Mouse (Mus musculus) forebrain, embryonic 14.5 days (tissue): ENCODE results near the gene Nudt4. TPM values are rescaled to one million over a fixed set of nuclear protein-coding genes. Genes with fewer than 3 reads are reported as not detected.

ENCODE experiments used
- ATAC-seq: fragments of 200-750 bp; cut with Nextera tagmentation; 2 replicates; pipeline ENCODE4 v1.8.0; 2017; ENCODE audit warnings: mild to moderate bottlenecking, moderate library complexity
- DNase-seq: peaks from one replicate; pipeline ENCODE4 v3.0.0-alpha.2; 2015; ENCODE audit warnings: low spot score
- H3K27ac ChIP-seq: fragments of 300-500 bp; sonication (generic); 2 replicates; pipeline ENCODE4 v1.5.1; 2014; ENCODE audit warnings: low read depth, mild to moderate bottlenecking, control low read depth, low read length, moderate library complexity
- H3K27me3 ChIP-seq: fragments of 300-500 bp; sonication (generic); replicated peaks from 2 replicates; pipeline ENCODE4 v1.6.1; 2014; ENCODE audit warnings: low read length, control low read depth, mixed read lengths; ENCODE audit not compliant: control insufficient read depth, insufficient read depth
- H3K36me3 ChIP-seq: fragments of 300-500 bp; sonication (generic); 2 replicates; pipeline ENCODE4 v1.6.1; 2014; ENCODE audit warnings: low read length, control low read depth; ENCODE audit not compliant: control insufficient read depth, insufficient read depth
- H3K4me1 ChIP-seq: fragments of 300-500 bp; sonication (generic); 2 replicates; pipeline ENCODE4 v1.6.1; 2014; ENCODE audit warnings: antibody characterized with exemption, low read length, control low read depth; ENCODE audit not compliant: control insufficient read depth, insufficient read depth
- H3K4me2 ChIP-seq: fragments of 300-500 bp; sonication (generic); 2 replicates; pipeline ENCODE4 v1.6.1; 2014; ENCODE audit warnings: mild to moderate bottlenecking, control low read depth, low read length
- H3K4me3 ChIP-seq: fragments of 300-500 bp; sonication (generic); 2 replicates; pipeline ENCODE4 v1.5.1; 2014; ENCODE audit warnings: low read depth, low read length, control low read depth
- H3K9ac ChIP-seq: fragments of 300-500 bp; sonication (generic); 2 replicates; pipeline ENCODE4 v1.6.1; 2014; ENCODE audit warnings: mild to moderate bottlenecking, low read length, control low read depth, moderate library complexity
- H3K9me3 ChIP-seq: fragments of 300-500 bp; sonication (generic); replicated peaks from 2 replicates; pipeline ENCODE4 v1.6.1; 2016; ENCODE audit warnings: low read length, control low read depth, mixed read lengths; ENCODE audit not compliant: control insufficient read depth
- WGBS: fragments of 180-500 bp; shearing (Covaris S2); extraction: QIAGEN DNeasy Blood & Tissue Kit; methylation state at CpG from one replicate; pipeline ENCODE4 v1.1.7; 2014; 5-methylcytosine and 5-hydroxymethylcytosine counted together
- polyA plus RNA-seq: library from polyadenylated mRNA; unstranded; fragments of >200 nt; fragmentation: Nextera tagmentation; extraction: Ambion mirVana; gene quantifications from 2 replicates; pipeline ENCODE4 v1.2.1, GENCODE M21; 2014

Nudt4 gene
- polyA plus RNA-seq, 1 experiment from 2014 or later: 85.0 TPM

DNA sequence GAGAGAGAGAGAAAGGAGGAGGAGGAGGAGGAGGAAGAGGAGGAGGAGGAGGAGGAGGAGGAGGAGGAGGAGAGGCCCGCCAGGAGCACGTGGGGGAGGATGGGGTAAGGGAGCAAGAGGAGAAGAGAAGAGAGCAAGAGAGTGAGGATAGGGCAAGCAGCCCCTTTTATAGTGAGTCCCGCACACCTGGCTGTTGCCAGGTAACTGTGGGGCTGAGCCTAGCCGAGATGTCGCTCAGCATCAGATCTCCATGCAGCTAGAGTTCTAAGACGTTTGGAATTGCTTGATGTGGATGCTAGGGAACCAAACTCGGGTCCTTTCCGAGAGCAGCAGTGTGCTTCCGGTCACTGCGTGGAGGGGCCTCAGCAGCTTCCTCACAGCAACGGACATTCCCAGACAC lies 30.5 kb upstream of the Nudt4 start:
- no peaks in the 10 kb centered on the region for H3K36me3 ChIP-seq
- H3K27me3 ChIP-seq: no peaks in the 10 kb centered on the region
- no peak overlapping the region for H3K4me2 ChIP-seq
- no peaks in the 10 kb centered on the region for H3K9me3 ChIP-seq
- no peak overlapping the region for H3K27ac ChIP-seq
- no peak for ATAC-seq
- DNase-seq: no peak
- no peak overlapping the region for H3K4me3 ChIP-seq
- H3K4me1 ChIP-seq: no peaks in the 10 kb centered on the region; the same call in 1 of the 2 replicates
- 33% methylated on average over 11 of the region's 11 CpGs for WGBS
- no peak overlapping the region for H3K9ac ChIP-seq

DNA sequence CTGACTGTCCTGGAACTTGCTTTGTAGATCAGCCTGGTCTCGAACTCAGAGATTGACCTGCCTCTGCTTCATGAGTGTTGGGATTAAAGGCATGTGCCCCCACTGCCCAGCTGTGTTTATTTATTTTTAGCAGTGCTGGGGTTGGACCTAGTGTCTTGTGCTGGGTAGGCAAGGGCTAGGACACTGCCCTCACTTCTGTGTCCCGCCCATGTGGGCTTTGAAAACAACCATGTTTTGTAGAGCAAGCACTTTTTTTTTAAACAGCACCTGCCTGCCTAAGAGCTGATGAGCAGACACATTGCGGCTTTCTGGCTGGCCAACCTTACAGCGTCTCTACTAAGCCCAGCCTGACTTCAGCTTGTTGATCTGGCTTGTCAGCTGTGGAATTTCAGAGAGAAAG lies 27.3 kb upstream of the Nudt4 start:
- Histone ChIP-seq H3K4me2 (no peak overlapping the region), H3K36me3 (no peaks in the 10 kb centered on the region), H3K9ac (no peak overlapping the region), H3K4me3 (no peak overlapping the region), H3K9me3 (no peaks in the 10 kb centered on the region), H3K27me3 (no peaks in the 10 kb centered on the region), H3K27ac (no peak overlapping the region), H3K4me1 (no peaks in the 10 kb centered on the region; the same call in 1 of the 2 replicates)
- no peak for DNase-seq
- 87% methylated on average over 4 of the region's 4 CpGs for WGBS
- ATAC-seq: no peak

DNA sequence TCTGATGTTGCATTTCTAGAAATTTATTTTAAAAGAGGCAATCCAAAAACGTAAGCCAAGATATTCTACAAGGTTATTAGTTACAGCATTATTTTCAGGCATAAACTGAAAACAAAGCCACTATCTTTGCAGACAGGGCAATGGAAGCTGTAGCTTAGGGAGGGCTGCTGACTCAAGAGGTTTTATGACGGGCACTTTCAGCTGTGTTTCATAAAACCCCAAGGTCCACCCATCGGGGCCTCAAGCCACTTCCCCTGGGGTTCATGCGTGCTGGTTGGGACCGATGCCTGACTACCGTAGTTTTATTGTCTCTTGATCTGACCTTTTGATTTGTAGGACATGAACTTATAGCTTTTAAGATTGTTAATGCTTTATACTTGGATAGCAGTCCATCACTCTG lies 26.2 kb upstream of the Nudt4 start:
- H3K27me3 ChIP-seq: no peaks in the 10 kb centered on the region
- H3K4me2 ChIP-seq: no peak overlapping the region
- H3K4me3 ChIP-seq: no peak overlapping the region
- no peaks in the 10 kb centered on the region for H3K36me3 ChIP-seq
- H3K4me1 ChIP-seq: no peaks in the 10 kb centered on the region
- H3K9ac ChIP-seq: no peak overlapping the region
- ATAC-seq (no peak), DNase-seq (no peak)
- H3K9me3 ChIP-seq: no peaks in the 10 kb centered on the region
- no peak overlapping the region for H3K27ac ChIP-seq
- WGBS: 93% methylated on average over 6 of the region's 6 CpGs

DNA sequence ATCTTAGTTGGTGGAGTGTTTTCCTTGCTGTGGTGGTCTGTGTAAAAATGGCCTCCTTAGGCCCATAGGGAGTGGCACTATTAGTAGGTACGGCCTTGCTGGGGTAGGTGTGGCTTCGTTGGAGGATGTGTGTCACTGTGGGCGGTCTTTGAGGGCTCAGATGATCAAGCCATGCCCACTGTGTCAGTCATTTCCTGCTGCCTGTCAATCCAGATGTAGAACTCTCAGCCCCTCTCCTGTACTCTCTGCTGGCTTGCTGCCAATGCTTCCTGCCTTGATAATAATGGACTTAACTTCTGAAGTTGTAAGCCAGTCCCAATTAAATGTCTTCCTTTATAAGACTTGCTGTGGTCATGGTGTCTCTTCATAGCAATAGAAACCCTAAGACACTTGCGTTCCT lies 25.2 kb upstream of the Nudt4 start:
- ATAC-seq: no peak
- no peak overlapping the region for H3K9ac ChIP-seq
- no peaks in the 10 kb centered on the region for H3K4me1 ChIP-seq
- no peaks in the 10 kb centered on the region for H3K9me3 ChIP-seq
- no peak for DNase-seq
- 94% methylated on average over 4 of the region's 4 CpGs for WGBS
- H3K27me3 ChIP-seq: no peaks in the 10 kb centered on the region
- no peak overlapping the region for H3K27ac ChIP-seq
- no peak overlapping the region for H3K4me2 ChIP-seq
- H3K36me3 ChIP-seq: no peaks in the 10 kb centered on the region
- H3K4me3 ChIP-seq: no peak overlapping the region

DNA sequence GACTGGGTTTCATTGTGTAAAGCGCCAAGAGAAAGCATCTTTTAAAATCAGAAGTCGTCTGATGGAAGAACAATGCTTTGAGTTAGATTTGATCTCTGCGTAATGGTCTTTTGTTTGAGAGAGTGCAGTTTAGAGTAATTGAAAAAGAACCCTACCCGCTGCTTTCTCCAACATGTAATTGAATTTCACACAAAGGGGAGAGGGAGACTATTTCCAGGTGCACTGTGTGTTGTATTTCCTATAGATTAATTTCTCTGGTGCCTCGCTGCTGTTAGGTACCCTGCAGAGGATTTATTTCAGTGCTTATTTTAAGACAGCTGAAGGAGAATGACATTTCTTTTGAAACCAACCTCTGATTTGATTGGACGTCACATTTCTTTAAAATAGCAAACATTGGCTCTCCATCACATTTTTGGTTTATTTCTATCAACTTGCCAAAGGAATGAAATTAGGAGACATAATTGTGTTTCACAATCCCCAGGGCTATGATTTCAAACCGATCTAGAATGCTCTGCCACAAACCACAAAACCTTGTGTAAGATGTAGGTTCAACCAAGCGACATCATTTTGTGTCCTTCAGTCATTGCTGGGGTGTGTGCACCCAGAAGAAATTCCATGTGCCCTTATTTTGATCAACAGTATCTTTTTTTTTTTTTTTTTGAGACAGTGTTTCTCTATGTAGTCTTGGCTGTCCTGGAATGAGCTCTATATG lies 23.7 kb upstream of the Nudt4 start:
- 33% methylated on average over 8 of the region's 8 CpGs for WGBS
- H3K36me3 ChIP-seq: no peaks in the 10 kb centered on the region
- no peak overlapping the region for H3K4me3 ChIP-seq
- H3K4me2 ChIP-seq: no peak overlapping the region
- no peaks in the 10 kb centered on the region for H3K9me3 ChIP-seq
- H3K27ac ChIP-seq: no peak overlapping the region
- no peaks in the 10 kb centered on the region for H3K27me3 ChIP-seq
- no peaks in the 10 kb centered on the region for H3K4me1 ChIP-seq
- no peak overlapping the region for H3K9ac ChIP-seq
- DNase-seq: no peak
- no peak for ATAC-seq

DNA sequence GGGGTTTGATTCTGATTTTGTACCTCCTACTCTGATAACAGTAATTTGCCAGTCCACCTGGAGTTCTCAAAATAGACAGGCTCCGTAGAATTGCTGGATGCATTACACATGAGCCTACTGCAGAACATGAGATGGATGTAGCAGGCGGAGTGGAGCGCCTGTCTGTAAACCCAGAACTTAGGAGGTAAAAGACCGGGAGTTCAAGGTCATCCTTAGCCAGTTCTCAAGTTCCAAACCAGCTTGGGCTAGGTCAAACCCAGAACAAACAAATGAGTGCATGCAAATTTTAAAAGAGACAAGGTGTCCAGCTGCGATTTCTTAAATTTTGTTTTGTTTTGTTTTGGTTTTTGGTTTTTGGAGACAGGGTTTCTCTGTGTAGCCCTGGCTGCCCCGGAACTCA lies 21.6 kb upstream of the Nudt4 start:
- Histone ChIP-seq H3K27ac (no peak overlapping the region), H3K27me3 (no peaks in the 10 kb centered on the region), H3K4me1 (no peaks in the 10 kb centered on the region), H3K4me3 (no peak overlapping the region), H3K36me3 (no peaks in the 10 kb centered on the region), H3K9ac (no peak overlapping the region), H3K9me3 (no peaks in the 10 kb centered on the region), H3K4me2 (no peak overlapping the region)
- ATAC-seq (no peak), DNase-seq (no peak)
- 94% methylated on average over 6 of the region's 6 CpGs for WGBS

DNA sequence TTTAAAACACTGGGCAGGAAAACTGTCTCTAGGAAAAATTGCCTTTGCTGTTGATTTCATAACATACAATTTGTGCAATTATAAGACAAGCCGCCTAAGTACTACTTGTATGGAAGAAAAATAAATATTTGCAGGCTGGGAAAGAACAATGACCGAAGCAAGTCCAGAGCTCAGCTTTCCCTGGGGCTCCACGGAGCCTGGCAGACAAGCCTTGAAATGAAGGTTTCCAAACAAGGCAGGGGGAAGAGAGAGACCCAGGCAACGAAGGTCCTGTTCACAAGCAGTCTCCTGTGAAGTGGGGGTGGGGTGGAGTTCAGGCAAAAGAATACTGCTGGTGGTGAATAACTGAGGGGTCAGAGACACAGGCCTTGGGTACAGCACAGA lies 13.6 kb upstream of the Nudt4 start:
- WGBS: 36% methylated on average over 4 of the region's 4 CpGs
- H3K9ac ChIP-seq: no peak overlapping the region
- no peaks in the 10 kb centered on the region for H3K9me3 ChIP-seq
- no peak overlapping the region for H3K27ac ChIP-seq
- no peak overlapping the region for H3K4me2 ChIP-seq
- ATAC-seq: no peak
- H3K4me3 ChIP-seq: no peak overlapping the region
- H3K36me3 ChIP-seq: no peaks in the 10 kb centered on the region
- no peak for DNase-seq
- no peaks in the 10 kb centered on the region for H3K27me3 ChIP-seq
- H3K4me1 ChIP-seq: 0 out of 2 replicates have a peak, but pooled peaks cover 8% of the 10 kb centered on the region

DNA sequence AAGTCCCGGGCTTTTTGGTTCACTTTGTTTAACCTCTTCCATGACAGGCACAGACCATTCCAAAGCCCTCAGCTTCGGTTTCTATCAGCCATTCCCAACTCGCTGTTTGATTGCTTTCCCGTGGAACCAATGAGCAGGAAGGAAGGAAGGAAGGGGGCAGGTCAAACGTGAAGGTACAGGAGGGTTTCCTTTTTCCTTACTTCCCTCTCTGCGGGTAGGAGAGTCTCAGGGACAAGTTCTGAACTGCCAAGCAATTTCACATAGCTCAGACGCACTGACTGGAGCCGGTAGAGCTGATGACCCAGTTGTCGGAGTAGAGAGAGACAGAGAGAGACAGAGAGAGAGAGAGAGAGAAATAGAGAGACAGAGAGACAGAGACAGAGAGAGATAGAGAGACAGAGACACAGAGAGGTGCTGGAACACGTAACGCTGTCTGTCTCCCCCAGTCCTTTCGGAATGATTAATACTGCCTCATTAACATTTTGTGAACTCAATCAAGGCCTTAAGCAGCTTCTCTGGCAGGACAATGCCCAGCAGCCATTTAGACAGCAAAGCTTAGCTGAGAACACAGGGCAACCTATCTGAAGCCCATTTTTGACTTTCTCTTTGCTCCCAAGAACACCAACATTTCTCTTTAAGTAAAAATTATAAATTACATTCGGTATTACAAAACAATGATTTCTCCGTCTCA lies 13.1 kb upstream of the Nudt4 start:
- WGBS: 39% methylated on average over 14 of the region's 14 CpGs
- 0 out of 2 replicates have a peak, but pooled peaks have one; percentile 44 for ATAC-seq
- Histone ChIP-seq H3K9ac (no peak overlapping the region), H3K4me3 (no peak overlapping the region), H3K9me3 (no peaks in the 10 kb centered on the region), H3K27me3 (no peaks in the 10 kb centered on the region), H3K4me1 (0 out of 2 replicates have a peak, but pooled peaks cover 8% of the 10 kb centered on the region), H3K36me3 (no peaks in the 10 kb centered on the region), H3K27ac (no peak overlapping the region), H3K4me2 (no peak overlapping the region)
- DNase-seq: peak; percentile 37

DNA sequence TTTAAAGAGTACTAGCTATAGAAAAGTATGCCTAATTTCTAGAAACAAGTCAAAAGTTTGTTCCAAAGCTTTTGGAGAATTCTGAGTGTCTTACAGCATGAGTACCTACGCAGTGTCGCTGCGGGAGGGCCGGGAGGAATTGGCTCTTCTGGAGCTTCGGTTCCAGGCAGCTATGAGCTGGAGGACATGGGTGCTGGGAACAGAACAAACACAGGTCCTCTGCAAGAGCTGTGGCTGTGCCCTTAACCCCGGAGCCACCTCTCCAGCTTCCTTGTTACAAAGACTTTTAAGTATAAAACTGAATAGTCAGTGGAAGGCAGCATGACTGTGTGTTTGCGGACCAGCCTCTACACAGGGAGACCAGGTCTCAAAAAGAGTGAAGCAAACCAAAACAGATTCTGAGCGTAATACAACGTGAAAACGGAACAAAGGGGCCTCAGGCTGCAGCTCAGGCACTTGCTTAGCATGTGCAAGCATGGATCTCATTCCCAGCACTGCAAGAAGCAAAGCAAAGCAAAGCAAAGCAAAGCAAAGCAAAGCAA lies 12.0 kb upstream of the Nudt4 start:
- Histone ChIP-seq H3K4me2 (no peak overlapping the region), H3K27me3 (no peaks in the 10 kb centered on the region), H3K9me3 (no peaks in the 10 kb centered on the region), H3K4me1 (0 out of 2 replicates have a peak, but pooled peaks cover 8% of the 10 kb centered on the region), H3K4me3 (no peak overlapping the region), H3K36me3 (no peaks in the 10 kb centered on the region), H3K27ac (no peak overlapping the region), H3K9ac (no peak overlapping the region)
- no peak for DNase-seq
- WGBS: 77% methylated on average over 10 of the region's 10 CpGs
- no peak for ATAC-seq
